Mouse (Mus musculus) midbrain, embryonic 16.5 days (tissue): ENCODE measurements around the gene Dpf2. TPM values are rescaled to one million over a fixed set of nuclear protein-coding genes. Genes with fewer than 3 reads are reported as not detected.

Experiments
- ATAC-seq: fragments of 200-750 bp; cut with Nextera tagmentation; 2 replicates; pipeline ENCODE4 v1.8.0; 2017; ENCODE audit warnings: moderate TSS enrichment
- H3K27ac ChIP-seq: fragments of 300-500 bp; sonication (generic); 2 replicates; pipeline ENCODE4 v1.5.1; 2014; ENCODE audit warnings: mild to moderate bottlenecking, low read length, mixed read lengths
- H3K27me3 ChIP-seq: fragments of 300-500 bp; sonication (generic); 2 replicates; pipeline ENCODE4 v1.6.1; 2014; ENCODE audit warnings: low read depth, low read length, mixed read lengths; ENCODE audit not compliant: control insufficient read depth, insufficient read depth
- H3K36me3 ChIP-seq: fragments of 300-500 bp; sonication (generic); 2 replicates; pipeline ENCODE4 v1.6.1; 2014; ENCODE audit warnings: mild to moderate bottlenecking, low read length, moderate library complexity, mixed read lengths; ENCODE audit not compliant: control insufficient read depth, insufficient read depth
- H3K4me1 ChIP-seq: fragments of 300-500 bp; sonication (generic); 2 replicates; pipeline ENCODE4 v1.6.1; 2014; ENCODE audit warnings: mild to moderate bottlenecking, low read length, mixed read lengths; ENCODE audit not compliant: control insufficient read depth, insufficient read depth
- H3K4me2 ChIP-seq: fragments of 300-500 bp; sonication (generic); 2 replicates; pipeline ENCODE4 v1.6.1; 2014; ENCODE audit warnings: mild to moderate bottlenecking, low read length, mixed read lengths
- H3K4me3 ChIP-seq: fragments of 300-500 bp; sonication (generic); 2 replicates; pipeline ENCODE4 v1.5.1; 2014; ENCODE audit warnings: low read depth, mild to moderate bottlenecking, low read length, moderate library complexity, mixed read lengths
- H3K9ac ChIP-seq: fragments of 300-500 bp; sonication (generic); 2 replicates; pipeline ENCODE4 v1.6.1; 2014; ENCODE audit warnings: low read depth, low read length, mixed read lengths
- H3K9me3 ChIP-seq: fragments of 300-500 bp; sonication (generic); replicated peaks from 2 replicates; pipeline ENCODE4 v1.6.1; 2014; ENCODE audit warnings: mild to moderate bottlenecking, low read length, mixed read lengths; ENCODE audit not compliant: control insufficient read depth, poor library complexity, severe bottlenecking
- WGBS: fragments of 180-500 bp; shearing (Covaris S2); extraction: QIAGEN DNeasy Blood & Tissue Kit; methylation state at CpG from one replicate; pipeline ENCODE4 v1.1.7; 2014; 5-methylcytosine and 5-hydroxymethylcytosine counted together
- polyA plus RNA-seq: library from polyadenylated mRNA; unstranded; fragments of >200 nt; fragmentation: Nextera tagmentation; extraction: Ambion mirVana; gene quantifications from 2 replicates; pipeline ENCODE4 v1.2.1, GENCODE M21; 2015

Dpf2 gene
- polyA plus RNA-seq, 1 experiment from 2014 or later: 105 TPM

DNA sequence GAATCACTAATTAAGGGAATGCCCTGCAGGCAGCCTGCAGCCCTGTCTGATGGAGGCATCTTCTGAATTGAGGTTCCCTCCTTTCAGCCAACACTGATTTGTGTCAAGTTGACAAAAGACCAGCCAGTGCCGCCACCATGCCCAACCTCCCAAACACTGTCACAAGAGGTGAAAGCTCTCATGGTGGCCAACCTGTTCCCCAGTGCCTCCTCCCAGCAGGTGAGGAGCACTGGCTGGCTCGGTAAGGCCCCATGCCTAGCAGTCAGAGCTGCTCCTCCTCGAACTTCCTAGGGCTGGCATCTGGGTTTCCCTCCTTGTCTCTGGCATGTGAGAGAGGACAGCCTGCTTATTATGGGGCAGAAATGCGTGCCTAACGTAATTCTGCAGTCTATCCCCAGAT, 26.9 kb upstream of the Dpf2 start:
- Histone ChIP-seq H3K27me3 (no peaks in the 10 kb centered on the region), H3K4me3 (no peak overlapping the region), H3K4me1 (peaks cover 3% of the 10 kb centered on the region; the same call in 1 of the 2 replicates), H3K9ac (no peak overlapping the region), H3K36me3 (no peaks in the 10 kb centered on the region; the same call in 1 of the 2 replicates), H3K27ac (peak overlapping the region; percentile 38), H3K4me2 (no peak overlapping the region), H3K9me3 (no peaks in the 10 kb centered on the region)
- whole genome bisulfite sequencing: 63% methylated on average over 5 of the region's 5 CpGs
- ATAC-seq: no peak

DNA sequence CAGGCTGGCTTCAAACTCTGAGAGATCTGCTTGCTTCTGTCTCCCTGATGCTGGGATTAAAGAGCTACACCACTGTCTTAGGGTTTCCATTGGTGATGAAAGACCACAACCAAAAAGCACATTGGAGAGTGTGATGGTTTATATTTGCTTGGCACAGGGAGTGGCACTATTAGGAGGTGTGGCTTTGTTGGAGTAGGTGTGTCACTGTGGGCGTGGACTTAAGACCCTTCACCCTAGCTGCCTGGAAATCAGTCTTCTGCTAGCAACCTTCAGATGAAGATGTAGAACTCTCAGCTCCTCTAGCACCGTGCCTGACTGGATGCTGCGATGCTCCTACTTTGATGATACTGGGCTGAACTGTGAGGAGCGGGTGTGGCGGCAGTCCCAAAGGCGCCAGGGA, 25.7 kb upstream of the Dpf2 start:
- H3K36me3 ChIP-seq: no peaks in the 10 kb centered on the region; the same call in 1 of the 2 replicates
- H3K27me3 ChIP-seq: no peaks in the 10 kb centered on the region
- no peak overlapping the region for H3K27ac ChIP-seq
- 89% methylated on average over 6 of the region's 6 CpGs for WGBS
- H3K4me3 ChIP-seq: no peak overlapping the region
- peaks cover 3% of the 10 kb centered on the region; the same call in 1 of the 2 replicates for H3K4me1 ChIP-seq
- no peak overlapping the region for H3K4me2 ChIP-seq
- ATAC-seq: no peak
- H3K9ac ChIP-seq: no peak overlapping the region
- H3K9me3 ChIP-seq: no peaks in the 10 kb centered on the region

DNA sequence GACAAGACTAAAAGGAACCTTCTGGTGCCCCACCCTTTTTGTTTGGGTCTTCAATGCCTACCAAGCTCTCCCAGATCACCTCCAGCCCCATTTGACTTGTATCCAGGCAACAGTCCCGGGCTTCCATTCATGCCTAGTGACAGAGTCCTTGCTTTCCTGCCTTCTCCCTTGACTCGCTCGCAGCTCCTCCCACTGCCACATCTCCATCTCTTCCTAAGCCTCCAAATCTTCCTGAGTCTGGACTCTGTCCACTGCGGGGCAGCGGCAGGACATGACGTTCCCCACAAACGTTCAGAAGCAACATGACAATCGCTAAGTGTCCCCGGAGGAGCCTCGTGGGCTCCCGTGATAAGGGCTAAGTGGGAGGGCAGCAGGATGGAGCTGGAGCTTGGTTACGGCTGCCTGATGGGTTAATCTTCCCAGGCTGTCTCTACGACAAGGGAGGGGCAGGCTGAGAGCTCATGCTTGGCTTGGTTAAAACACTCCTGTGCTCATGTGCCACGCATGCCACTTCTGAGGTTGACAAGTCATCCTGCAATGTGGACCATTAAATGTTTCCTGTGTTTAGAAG, 25.1 kb upstream of the Dpf2 start:
- H3K36me3 ChIP-seq: no peaks in the 10 kb centered on the region
- peak overlapping the region; percentile 40 for H3K4me2 ChIP-seq
- H3K9ac ChIP-seq: peak overlapping the region; percentile 18; the same call in 1 of the 2 replicates
- no peaks in the 10 kb centered on the region for H3K27me3 ChIP-seq
- WGBS: 11% methylated on average over 14 of the region's 14 CpGs
- no peaks in the 10 kb centered on the region for H3K9me3 ChIP-seq
- peak overlapping the region; percentile 5; the same call in 1 of the 2 replicates for H3K27ac ChIP-seq
- ATAC-seq: no peak
- no peak overlapping the region for H3K4me3 ChIP-seq
- H3K4me1 ChIP-seq: peaks cover 3% of the 10 kb centered on the region; the same call in 1 of the 2 replicates

DNA sequence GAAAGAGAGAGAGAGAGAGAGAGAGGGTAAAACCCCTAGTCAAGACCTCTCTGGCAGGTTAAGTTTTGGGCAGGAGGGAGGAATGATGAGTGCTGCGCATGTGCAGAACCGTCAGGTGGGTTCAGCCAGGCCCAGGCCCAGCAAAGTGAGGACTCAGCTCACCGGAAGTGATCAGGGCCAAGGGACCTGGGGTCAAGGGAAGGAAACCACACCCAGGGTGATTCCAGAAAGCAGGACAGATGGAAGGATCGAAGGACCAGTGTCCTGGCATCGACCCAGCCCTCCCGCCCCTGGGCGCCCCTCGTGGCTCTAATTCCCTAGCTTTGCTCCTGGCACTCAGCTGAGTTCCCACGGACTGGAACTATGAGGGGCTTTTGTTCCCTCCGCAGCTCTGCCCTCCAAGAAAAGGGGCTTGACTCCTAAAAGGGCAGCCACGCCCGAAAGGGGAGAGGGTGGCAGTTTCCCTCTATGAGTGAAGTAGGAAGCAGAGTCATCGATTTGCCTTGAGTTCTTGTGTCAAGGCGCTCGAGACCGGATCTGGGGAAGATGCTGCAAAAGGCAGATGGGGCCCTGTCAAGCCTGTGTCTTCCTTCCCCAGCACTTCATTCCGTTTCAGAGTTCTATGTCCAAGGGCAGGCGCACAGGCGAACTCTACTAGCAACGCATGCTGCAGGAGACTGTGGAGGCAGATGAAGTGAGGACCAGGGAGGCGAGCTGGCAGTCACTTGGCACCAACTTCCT, 24.5 kb upstream of the Dpf2 start:
- 54% methylated on average over 21 of the region's 21 CpGs for WGBS
- no peak for ATAC-seq
- H3K4me2 ChIP-seq: no peak overlapping the region; the same call in 1 of the 2 replicates
- no peak overlapping the region for H3K4me3 ChIP-seq
- H3K36me3 ChIP-seq: no peaks in the 10 kb centered on the region
- peak overlapping the region; percentile 43; the same call in 1 of the 2 replicates for H3K27ac ChIP-seq
- H3K27me3 ChIP-seq: no peaks in the 10 kb centered on the region
- no peaks in the 10 kb centered on the region for H3K9me3 ChIP-seq
- H3K4me1 ChIP-seq: peaks cover 3% of the 10 kb centered on the region; the same call in 1 of the 2 replicates
- H3K9ac ChIP-seq: no peak overlapping the region; the same call in 1 of the 2 replicates

DNA sequence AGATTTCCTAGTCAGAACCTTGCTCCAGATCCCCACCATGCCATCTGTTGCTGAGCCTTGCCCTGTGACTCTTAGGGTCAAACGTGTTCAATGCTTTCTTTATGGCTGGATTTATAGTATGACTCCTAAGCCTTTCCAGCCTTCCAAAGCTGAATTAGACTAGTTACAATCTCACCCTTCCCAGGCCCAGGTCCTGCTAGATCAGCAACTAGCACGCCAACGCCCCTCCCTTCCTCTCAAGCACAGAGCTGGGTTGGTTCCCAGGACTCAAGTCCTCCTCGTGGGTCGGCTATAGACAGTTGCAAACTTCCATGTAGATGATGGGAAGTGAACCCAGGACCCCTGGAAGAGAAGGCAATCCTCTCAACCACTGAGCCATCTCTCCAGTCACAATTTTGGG, 22.9 kb upstream of the Dpf2 start:
- 80% methylated on average over 5 of the region's 5 CpGs for whole genome bisulfite sequencing
- H3K27me3 ChIP-seq: no peaks in the 10 kb centered on the region

DNA sequence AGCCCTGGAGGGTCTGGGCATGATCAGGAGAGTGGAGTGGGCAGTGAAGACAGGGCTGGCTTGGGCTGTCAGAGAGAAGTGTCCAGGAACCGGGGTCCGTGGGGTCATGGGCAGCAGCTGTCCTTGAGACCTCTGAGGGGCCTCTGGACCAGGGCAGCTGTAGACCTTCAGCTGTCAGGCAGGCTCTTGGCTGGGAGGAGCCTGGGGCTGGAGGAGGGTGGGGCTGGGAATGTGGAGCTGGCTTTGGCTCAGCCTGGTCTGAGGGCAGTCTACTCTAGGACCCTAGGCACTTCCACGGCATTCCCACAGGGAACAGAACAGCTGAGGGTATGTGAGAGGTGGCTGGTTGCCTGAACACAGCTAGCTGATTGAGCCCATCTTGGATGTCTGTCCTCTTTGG, 22.5 kb upstream of the Dpf2 start:
- Histone ChIP-seq H3K9ac (no peak overlapping the region), H3K4me1 (peaks cover 3% of the 10 kb centered on the region; the same call in 1 of the 2 replicates), H3K27ac (no peak overlapping the region), H3K4me2 (no peak overlapping the region), H3K9me3 (no peaks in the 10 kb centered on the region), H3K27me3 (no peaks in the 10 kb centered on the region), H3K36me3 (no peaks in the 10 kb centered on the region), H3K4me3 (no peak overlapping the region)
- WGBS: 74% methylated on average over 3 of the region's 3 CpGs
- no peak for ATAC-seq

More for the DNA sequence above, 22.9 kb upstream of the Dpf2 start:
- H3K9ac ChIP-seq: no peak overlapping the region
- H3K36me3 ChIP-seq: no peaks in the 10 kb centered on the region
- no peaks in the 10 kb centered on the region for H3K9me3 ChIP-seq
- H3K4me1 ChIP-seq: peaks cover 3% of the 10 kb centered on the region; the same call in 1 of the 2 replicates
- H3K4me2 ChIP-seq: no peak overlapping the region
- H3K4me3 ChIP-seq: no peak overlapping the region
- no peak overlapping the region for H3K27ac ChIP-seq
- ATAC-seq: no peak

DNA sequence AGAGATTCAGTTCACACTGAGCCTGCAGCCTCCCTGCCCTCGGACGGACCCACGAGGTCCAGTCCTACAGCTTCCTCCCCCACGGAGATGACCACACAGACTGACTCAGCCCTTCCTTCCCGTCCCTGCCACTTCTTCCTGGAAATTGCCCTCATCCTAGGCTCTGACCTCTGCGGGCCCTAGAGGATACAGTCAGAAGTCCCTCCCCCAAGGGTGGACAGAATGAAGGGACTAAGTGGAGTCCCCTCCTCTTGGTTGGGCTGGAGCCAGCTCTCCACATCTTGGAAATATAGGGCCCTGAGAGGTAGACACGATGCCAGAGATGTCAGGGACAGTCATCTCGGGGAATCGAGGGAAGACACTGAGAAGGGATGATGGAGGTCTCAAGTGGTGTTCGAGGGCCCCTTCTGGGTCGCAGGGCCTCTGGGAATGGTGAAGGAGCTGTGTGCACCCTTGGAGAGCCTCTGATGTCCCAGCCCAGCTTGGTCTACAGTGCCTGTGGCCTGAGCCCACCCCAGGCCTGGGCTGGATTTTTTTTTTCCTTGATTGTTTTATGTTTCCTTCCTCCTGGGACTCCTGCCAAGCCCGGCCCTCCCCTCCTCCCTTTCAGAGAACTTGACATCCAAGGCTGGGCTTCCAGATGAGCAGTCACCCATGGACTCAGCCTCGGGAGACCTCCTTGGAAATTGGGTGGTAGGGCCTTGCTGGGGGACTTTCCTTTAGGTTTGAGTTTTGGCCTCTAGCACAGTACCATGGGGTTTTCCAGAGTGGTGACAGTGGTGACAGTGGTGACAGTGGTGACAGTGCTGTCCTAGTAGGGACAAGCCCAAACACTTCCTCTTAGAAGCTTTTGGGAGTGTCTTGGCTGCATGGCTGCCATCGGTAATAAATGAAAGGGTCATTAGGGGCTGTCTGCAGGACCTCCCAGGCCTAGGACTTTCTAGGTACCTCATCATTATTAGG, 17.1 kb upstream of the Dpf2 start:
- H3K36me3 ChIP-seq: no peaks in the 10 kb centered on the region
- H3K27me3 ChIP-seq: no peaks in the 10 kb centered on the region
- ATAC-seq: no peak
- peaks cover 9% of the 10 kb centered on the region for H3K4me1 ChIP-seq
- H3K27ac ChIP-seq: no peak overlapping the region
- H3K9ac ChIP-seq: no peak overlapping the region
- H3K4me3 ChIP-seq: no peak overlapping the region
- H3K9me3 ChIP-seq: no peaks in the 10 kb centered on the region
- H3K4me2 ChIP-seq: no peak overlapping the region
- 71% methylated on average over 14 of the region's 14 CpGs for WGBS

DNA sequence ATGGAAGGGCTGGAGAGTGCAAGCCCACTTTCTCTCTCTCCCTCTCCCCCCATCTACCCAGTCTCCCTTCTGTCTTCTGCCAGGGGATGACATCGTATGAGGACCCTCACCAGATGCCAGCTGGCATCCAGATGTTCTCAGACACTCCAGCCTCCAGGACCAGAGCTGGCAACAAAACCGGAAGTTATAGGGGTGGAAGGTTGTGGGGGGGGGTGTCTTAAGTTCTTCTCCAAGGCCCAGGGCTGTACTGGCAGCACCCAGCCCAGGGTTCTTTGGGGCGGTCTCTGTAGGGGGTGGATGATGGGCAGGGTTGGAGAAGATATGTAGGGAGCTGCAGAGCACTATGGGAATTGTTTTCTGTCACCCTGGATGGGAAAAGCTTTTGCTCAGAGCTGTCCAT, 15.7 kb upstream of the Dpf2 start:
- Histone ChIP-seq H3K36me3 (no peaks in the 10 kb centered on the region), H3K4me2 (no peak overlapping the region), H3K9me3 (no peaks in the 10 kb centered on the region), H3K9ac (no peak overlapping the region), H3K4me1 (peaks cover 12% of the 10 kb centered on the region), H3K27ac (no peak overlapping the region), H3K4me3 (no peak overlapping the region), H3K27me3 (no peaks in the 10 kb centered on the region)
- WGBS: 83% methylated on average over 3 of the region's 3 CpGs
- ATAC-seq: no peak
